Comparison of ENCODE assay signal across 8 mouse cellular contexts in the genomic region with DNA sequence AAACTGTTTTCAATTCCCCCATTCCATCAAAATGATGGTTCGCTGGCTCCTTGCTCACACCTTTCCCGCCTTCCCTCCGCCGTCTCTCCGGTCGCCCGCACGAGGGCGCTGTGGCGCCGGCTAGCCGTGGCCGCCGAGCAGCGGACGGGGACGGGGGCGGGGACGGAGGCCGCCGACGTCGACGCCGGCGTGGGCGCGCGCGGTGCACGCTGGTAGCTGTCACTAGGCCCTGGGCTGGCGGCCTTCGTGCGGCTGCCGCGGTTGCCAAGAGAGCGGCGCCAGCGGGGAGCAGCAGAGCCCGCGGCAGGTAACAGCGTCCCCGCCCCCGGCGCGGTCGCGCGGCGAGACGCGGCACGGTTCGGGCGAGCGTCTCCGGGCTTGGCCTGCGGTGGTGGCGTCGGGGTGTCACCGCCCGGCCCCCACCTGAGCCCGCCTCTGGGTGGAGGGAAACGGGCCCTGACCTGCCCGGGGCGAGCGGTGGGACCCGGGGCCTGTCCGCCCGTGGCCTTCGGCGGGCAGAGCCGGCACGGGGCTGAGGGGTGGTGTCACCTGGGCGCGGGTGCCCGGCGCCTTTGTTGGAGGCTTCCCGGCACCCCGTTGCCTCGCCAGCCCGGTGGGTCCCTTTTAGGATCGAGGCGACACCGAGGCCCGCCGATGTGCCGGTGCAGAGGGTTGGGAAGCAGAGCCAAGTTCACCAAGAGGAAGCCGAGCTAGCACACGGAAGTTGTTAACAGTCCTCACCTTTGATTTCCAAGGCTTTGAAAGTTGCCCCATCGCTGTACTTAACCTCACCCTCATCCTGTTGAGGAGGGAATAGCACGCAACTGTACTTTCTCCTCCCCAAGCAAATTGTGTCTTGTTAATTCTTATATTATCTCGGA. TPM values are rescaled to one million over a fixed set of nuclear protein-coding genes. Genes with fewer than 3 reads are reported as not detected.
DNase-seq lines count a peak whose midpoint lies in the region; ATAC-seq lines count a peak whose summit lies in the region.

A gene (plus strand): TSS at position 165 of the 881 bp plus-strand sequence.

- ATAC-seq in frontal cortex, adult (ENCODE audit: low TSS enrichment): peak; percentile 83

- H3K27me3 ChIP-seq in hindbrain, embryonic 10.5 days (ENCODE audit: insufficient read depth, poor library complexity, severe bottlenecking): peaks cover 16% of the 10 kb centered on the region

- no peaks in the 10 kb centered on the region for H3K9me3 ChIP-seq in hindbrain, embryonic 10.5 days

- peaks cover 21% of the 10 kb centered on the region for H3K4me1 ChIP-seq in hindbrain, embryonic 10.5 days (replicated peaks)

- under 1% methylated on average over 93 of the region's 93 CpGs for WGBS in hindbrain, embryonic 10.5 days

- H3K4me3 ChIP-seq in hindbrain, embryonic 10.5 days: peak within 1 kb of the TSS; percentile 90

- no peaks in the 10 kb centered on the region for H3K36me3 ChIP-seq in hindbrain, embryonic 10.5 days

- peak within 1 kb of the TSS; percentile 87 for H3K27ac ChIP-seq in hindbrain, embryonic 10.5 days

- peak; percentile 95 for DNase-seq in Muller cell, postnatal 12 days (ENCODE audit: inconsistent ontology term)
- DNase-seq in cerebellum, adult 9-10 months: peak; percentile 89
- peak; percentile 89 for DNase-seq in hindbrain, embryonic 10.5 days (ENCODE audit: low spot score)
- DNase-seq in layer of hippocampus, postnatal 25 days (ENCODE audit: extremely low spot score in 1 of 2, low spot score in 1 of 2): peak; percentile 93 to 94
- peak; percentile 88 for DNase-seq in lung, postnatal 25 days (ENCODE audit: low spot score)
- DNase-seq in retina, embryonic 14.5 days (ENCODE audit: low spot score): peak; percentile 94
- peak; percentile 96 for DNase-seq in thymus, postnatal 4 days

RNA-seq across cellular contexts. Expression of the gene that starts here (rescaled TPM):
- polyA plus RNA-seq in hindbrain, embryonic 10.5 days (2016; fragmentation: Nextera tagmentation; extraction: Ambion mirVana): 9.9 and 10.3 TPM in 2 replicates
- total RNA-seq in layer of hippocampus, postnatal 25 days (2021): 10 to 100 TPM; 46.5 to 60.2 TPM

Comparison
In these comparisons a context has a peak if more than half of its experiments do, and no peak if none do; other contexts are left out.
1. Peak in every context shown above with its lines: DNase-seq, ATAC-seq, H3K4me3 ChIP-seq and H3K27ac ChIP-seq.